Mouse (Mus musculus) intestine, postnatal 0 days (tissue): ENCODE results near the gene Sytl4. TPM values are rescaled to one million over a fixed set of nuclear protein-coding genes. Genes with fewer than 3 reads are reported as not detected.

Source experiments
- ATAC-seq: fragments of 200-750 bp; cut with Nextera tagmentation; 2 replicates; pipeline ENCODE4 v1.8.0; 2017; ENCODE audit warnings: mild to moderate bottlenecking, moderate TSS enrichment, moderate library complexity
- H3K27ac ChIP-seq: fragments of 300-500 bp; sonication (generic); 2 replicates; pipeline ENCODE4 v1.5.1; 2014; ENCODE audit warnings: mild to moderate bottlenecking, low read depth, low read length, moderate library complexity
- H3K27me3 ChIP-seq: fragments of 300-500 bp; sonication (generic); replicated peaks from 2 replicates; pipeline ENCODE4 v1.6.1; 2014; ENCODE audit warnings: low read length, mixed read lengths; ENCODE audit not compliant: control insufficient read depth, insufficient read depth
- H3K36me3 ChIP-seq: fragments of 300-500 bp; sonication (generic); 2 replicates; pipeline ENCODE4 v1.6.1; 2014; ENCODE audit warnings: mild to moderate bottlenecking, moderate library complexity; ENCODE audit not compliant: control insufficient read depth, insufficient read depth
- H3K4me1 ChIP-seq: fragments of 300-500 bp; sonication (generic); replicated peaks from 2 replicates; pipeline ENCODE4 v1.6.1; 2014; ENCODE audit warnings: antibody characterized with exemption, low read length, mixed read lengths; ENCODE audit not compliant: control insufficient read depth, insufficient read depth
- H3K4me2 ChIP-seq: fragments of 300-500 bp; sonication (generic); replicated peaks from 2 replicates; pipeline ENCODE4 v1.6.1; 2014; ENCODE audit warnings: low read depth, mild to moderate bottlenecking, moderate library complexity
- H3K4me3 ChIP-seq: fragments of 300-500 bp; sonication (generic); 2 replicates; pipeline ENCODE4 v1.5.1; 2014; ENCODE audit warnings: low read depth, low read length
- H3K9ac ChIP-seq: fragments of 300-500 bp; sonication (generic); 2 replicates; pipeline ENCODE4 v1.6.1; 2014; ENCODE audit warnings: mild to moderate bottlenecking, low read depth, low read length
- H3K9me3 ChIP-seq: fragments of 300-500 bp; sonication (generic); 2 replicates; pipeline ENCODE4 v1.6.1; 2016; ENCODE audit warnings: mixed run types; ENCODE audit not compliant: control insufficient read depth
- CTCF ChIP-seq: sonication (generic); IDR thresholded peaks from 2 replicates; pipeline ENCODE4 v1.5.1; 2016; ENCODE audit warnings: low read depth, mild to moderate bottlenecking, control low read depth, antibody characterized with exemption, moderate library complexity
- WGBS: fragments of 180-500 bp; shearing (Covaris S2); extraction: QIAGEN DNeasy Blood & Tissue Kit; methylation state at CpG from one replicate; pipeline ENCODE4 v1.1.7; 2014; 5-methylcytosine and 5-hydroxymethylcytosine counted together
- polyA plus RNA-seq: library from polyadenylated mRNA; unstranded; fragments of >200 nt; fragmentation: Nextera tagmentation; extraction: Ambion mirVana; gene quantifications from 2 replicates; pipeline ENCODE4 v1.2.1, GENCODE M21; 2015

The Sytl4 gene
- polyA plus RNA-seq, 1 experiment from 2014 or later: 0.83 TPM

DNA sequence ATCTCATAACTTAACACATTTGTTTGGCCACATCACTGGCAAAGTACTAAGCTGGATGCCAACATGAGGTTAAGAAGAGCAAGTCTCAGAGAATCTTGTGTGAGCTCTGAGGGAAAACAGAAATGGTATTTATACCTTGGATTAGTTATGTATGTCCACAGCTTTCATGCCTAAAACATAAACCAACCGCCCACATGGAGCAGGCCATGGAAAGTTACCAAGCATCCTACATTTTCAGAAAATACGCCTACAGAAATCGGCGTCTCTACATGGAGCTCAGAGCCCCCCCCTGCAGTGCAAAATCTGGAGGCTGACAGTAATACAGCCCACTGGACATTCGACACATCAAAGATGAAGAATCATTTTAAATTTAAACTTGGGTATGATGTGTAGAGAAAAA is 93.5 kb downstream of the Sytl4 start:
- no peak overlapping the region for H3K27ac ChIP-seq
- H3K9ac ChIP-seq: no peak overlapping the region
- WGBS: 88% methylated on average over 5 of the region's 5 CpGs
- TF ChIP-seq CTCF: no peak
- H3K4me3 ChIP-seq: no peak overlapping the region
- no peaks in the 10 kb centered on the region for H3K9me3 ChIP-seq
- no peaks in the 10 kb centered on the region for H3K36me3 ChIP-seq
- ATAC-seq: no peak
- H3K4me1 ChIP-seq: no peaks in the 10 kb centered on the region
- no peaks in the 10 kb centered on the region for H3K27me3 ChIP-seq
- H3K4me2 ChIP-seq: no peak overlapping the region

DNA sequence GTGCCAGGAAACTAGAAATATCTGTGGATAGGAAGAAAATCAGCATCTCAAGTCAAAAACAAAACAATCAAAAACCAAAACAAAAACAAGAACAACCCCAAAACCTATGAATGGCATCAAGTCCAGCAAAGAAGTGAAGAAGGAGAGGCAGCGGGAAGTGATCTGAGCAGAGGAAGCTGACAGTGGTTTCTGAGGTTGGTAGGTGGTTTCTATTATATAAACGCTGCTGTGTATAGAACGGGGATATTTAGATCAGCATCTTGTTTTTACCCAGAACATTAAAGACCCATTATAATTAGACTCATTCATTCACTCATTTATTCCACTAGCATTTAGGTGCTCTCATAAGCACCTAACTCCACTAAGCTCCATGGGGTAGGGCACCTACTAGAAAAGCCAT is 94.3 kb downstream of the Sytl4 start:
- Histone ChIP-seq H3K4me3 (no peak overlapping the region), H3K4me2 (no peak overlapping the region), H3K36me3 (no peaks in the 10 kb centered on the region), H3K9me3 (no peaks in the 10 kb centered on the region), H3K27me3 (no peaks in the 10 kb centered on the region), H3K9ac (no peak overlapping the region), H3K4me1 (no peaks in the 10 kb centered on the region), H3K27ac (no peak overlapping the region)
- no peak for ATAC-seq
- TF ChIP-seq CTCF: no peak
- 92% methylated on average over 3 of the region's 3 CpGs for WGBS

Other genes with a start within 250 kb of the Sytl4 start
- 0.10 and 0.14 TPM in 2 replicates for gene Tnmd, start 130.8 kb downstream of the Sytl4 start, polyA plus RNA-seq
- 35.8 and 38.2 TPM in 2 replicates for gene Tspan6, start 83.4 kb downstream of the Sytl4 start, polyA plus RNA-seq
- gene Srpx2, start 73.4 kb downstream of the Sytl4 start, polyA plus RNA-seq: 4.5 and 5.1 TPM in 2 replicates
- gene Cstf2, start 77.4 kb upstream of the Sytl4 start, polyA plus RNA-seq: 11.3 and 11.6 TPM in 2 replicates
- 0.07 and 0.18 TPM in 2 replicates for gene Xkrx, start 180.3 kb upstream of the Sytl4 start, polyA plus RNA-seq
- not detected in 2 replicates for gene Arl13a, start 205.7 kb upstream of the Sytl4 start, polyA plus RNA-seq
- gene Nox1, start 240.1 kb upstream of the Sytl4 start, polyA plus RNA-seq: 0.20 and 0.46 TPM in 2 replicates